Mouse (Mus musculus) stomach, postnatal 0 days (tissue): ENCODE measurements around the gene Plekha6. TPM values are rescaled to one million over a fixed set of nuclear protein-coding genes. Genes with fewer than 3 reads are reported as not detected.

Source experiments
- ATAC-seq: fragments of 200-750 bp; cut with Nextera tagmentation; 2 replicates; pipeline ENCODE4 v1.8.0; 2017; ENCODE audit not compliant: low FRiP score, low TSS enrichment
- DNase-seq: peaks from one replicate; pipeline ENCODE4 v3.0.0-alpha.2; 2016; ENCODE audit warnings: low spot score
- H3K27ac ChIP-seq: fragments of 300-500 bp; sonication (generic); replicated peaks from 2 replicates; pipeline ENCODE4 v1.5.1; 2014; ENCODE audit warnings: mild to moderate bottlenecking, control low read depth
- H3K27me3 ChIP-seq: fragments of 300-500 bp; sonication (generic); 2 replicates; pipeline ENCODE4 v1.6.1; 2014; ENCODE audit warnings: low read length; ENCODE audit not compliant: control insufficient read depth, insufficient read depth
- H3K36me3 ChIP-seq: fragments of 300-500 bp; sonication (generic); 2 replicates; pipeline ENCODE4 v1.6.1; 2014; ENCODE audit warnings: low read length, mixed read lengths; ENCODE audit not compliant: control insufficient read depth, insufficient read depth
- H3K4me1 ChIP-seq: fragments of 300-500 bp; sonication (generic); replicated peaks from 2 replicates; pipeline ENCODE4 v1.6.1; 2014; ENCODE audit warnings: antibody characterized with exemption; ENCODE audit not compliant: control insufficient read depth, insufficient read depth
- H3K4me2 ChIP-seq: fragments of 300-500 bp; sonication (generic); replicated peaks from 2 replicates; pipeline ENCODE4 v1.6.1; 2014; ENCODE audit warnings: low read depth, mild to moderate bottlenecking, control low read depth, moderate library complexity
- H3K4me3 ChIP-seq: fragments of 300-500 bp; sonication (generic); 2 replicates; pipeline ENCODE4 v1.5.1; 2014; ENCODE audit warnings: low read depth, low read length, control low read depth
- H3K9ac ChIP-seq: fragments of 300-500 bp; sonication (generic); 2 replicates; pipeline ENCODE4 v1.6.1; 2014; ENCODE audit warnings: mild to moderate bottlenecking, low read length, control low read depth, mixed read lengths
- H3K9me3 ChIP-seq: fragments of 300-500 bp; sonication (generic); 2 replicates; pipeline ENCODE4 v1.6.1; 2016; ENCODE audit warnings: low read length; ENCODE audit not compliant: control insufficient read depth
- CTCF ChIP-seq: IDR thresholded peaks from 2 replicates; pipeline ENCODE4 v1.5.1; 2016; ENCODE audit warnings: antibody characterized with exemption, low read depth, mild to moderate bottlenecking, moderate library complexity
- EP300 ChIP-seq: optimal IDR thresholded peaks from 2 replicates; pipeline ENCODE3; 2016; ENCODE audit warnings: antibody characterized with exemption
- WGBS: fragments of 180-500 bp; shearing (Covaris S2); extraction: QIAGEN DNeasy Blood & Tissue Kit; methylation state at CpG from one replicate; pipeline ENCODE4 v1.1.7; 2014; 5-methylcytosine and 5-hydroxymethylcytosine counted together
- polyA plus RNA-seq: library from polyadenylated mRNA; unstranded; fragments of >200 nt; fragmentation: Nextera tagmentation; extraction: Ambion mirVana; gene quantifications from 2 replicates; pipeline ENCODE4 v1.2.1, GENCODE M21; 2015

Plekha6 gene
- polyA plus RNA-seq, 1 experiment from 2014 or later: 11.1 TPM

DNA sequence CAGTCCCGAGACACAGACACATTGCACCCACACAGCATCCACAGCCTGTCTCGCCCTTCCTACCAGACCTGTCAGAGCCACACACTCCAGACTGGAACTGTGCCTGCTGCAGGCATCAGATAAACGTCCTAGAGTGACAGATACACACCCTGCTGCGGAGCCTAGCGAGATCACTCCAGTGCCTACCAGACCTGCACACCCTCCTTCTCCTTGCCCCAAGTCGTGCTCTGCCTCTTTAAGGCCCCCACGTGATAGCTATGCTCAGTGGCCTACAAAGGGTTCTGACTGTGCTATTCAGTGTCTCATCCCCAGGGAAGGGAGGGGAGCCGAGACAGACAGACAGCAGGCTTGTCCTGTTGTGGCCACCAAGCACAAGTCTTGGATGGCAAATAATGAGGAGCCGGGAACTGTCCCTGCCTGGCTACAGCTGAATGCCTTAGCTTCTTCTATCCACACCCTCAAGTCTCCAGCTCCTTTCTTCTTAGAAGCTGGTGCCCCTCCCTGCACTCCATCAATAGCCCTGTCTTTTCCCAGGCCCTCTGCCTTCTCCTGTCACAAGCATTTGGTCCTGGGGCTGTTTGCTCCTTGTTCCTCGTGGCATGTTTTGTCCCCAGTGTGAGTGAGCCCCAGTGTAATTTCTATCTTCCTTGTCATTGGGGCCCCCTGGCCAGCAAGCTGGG is 103.9 kb downstream of the Plekha6 start:
- WGBS: 29% methylated on average over 10 of the region's 10 CpGs
- DNase-seq: no peak
- Histone ChIP-seq H3K4me3 (no peak overlapping the region), H3K9me3 (no peaks in the 10 kb centered on the region), H3K36me3 (peaks cover 11% of the 10 kb centered on the region; the same call in 1 of the 2 replicates), H3K9ac (no peak overlapping the region), H3K4me2 (no peak overlapping the region), H3K4me1 (0 out of 2 replicates have a peak, but pooled peaks cover 3% of the 10 kb centered on the region), H3K27me3 (no peaks in the 10 kb centered on the region), H3K27ac (no peak overlapping the region)
- TF ChIP-seq EP300 (no peak), CTCF (no peak)
- ATAC-seq: no peak

DNA sequence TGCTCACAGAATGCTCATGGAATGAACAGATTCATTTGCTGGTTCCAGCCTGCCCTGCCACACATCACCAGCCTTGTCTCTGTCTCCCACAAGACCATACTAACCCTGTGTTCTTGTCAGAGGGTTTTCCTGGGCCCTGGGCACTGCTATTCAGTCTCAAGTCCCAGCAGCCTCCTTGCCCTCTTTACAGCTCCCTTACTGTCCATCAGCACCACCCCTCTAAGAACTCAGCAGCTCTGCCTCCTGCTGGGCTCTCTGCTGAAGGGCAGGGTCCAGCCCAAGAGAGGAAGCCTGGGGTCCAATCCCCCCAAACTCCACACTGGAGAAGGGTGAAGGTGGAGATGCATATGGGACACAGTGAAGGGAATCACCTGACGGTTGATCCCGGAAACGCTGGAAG is 104.5 kb downstream of the Plekha6 start:
- 85% methylated on average over 3 of the region's 3 CpGs for WGBS
- H3K27ac ChIP-seq: no peak overlapping the region
- peak; percentile 64 for TF ChIP-seq CTCF
- TF ChIP-seq EP300: no peak
- H3K4me2 ChIP-seq: no peak overlapping the region
- 0 out of 2 replicates have a peak, but pooled peaks cover 3% of the 10 kb centered on the region for H3K4me1 ChIP-seq
- no peak for DNase-seq
- H3K27me3 ChIP-seq: no peaks in the 10 kb centered on the region
- no peaks in the 10 kb centered on the region for H3K9me3 ChIP-seq
- no peak overlapping the region for H3K4me3 ChIP-seq
- no peak overlapping the region for H3K9ac ChIP-seq
- H3K36me3 ChIP-seq: peaks cover 11% of the 10 kb centered on the region; the same call in 1 of the 2 replicates
- no peak for ATAC-seq

DNA sequence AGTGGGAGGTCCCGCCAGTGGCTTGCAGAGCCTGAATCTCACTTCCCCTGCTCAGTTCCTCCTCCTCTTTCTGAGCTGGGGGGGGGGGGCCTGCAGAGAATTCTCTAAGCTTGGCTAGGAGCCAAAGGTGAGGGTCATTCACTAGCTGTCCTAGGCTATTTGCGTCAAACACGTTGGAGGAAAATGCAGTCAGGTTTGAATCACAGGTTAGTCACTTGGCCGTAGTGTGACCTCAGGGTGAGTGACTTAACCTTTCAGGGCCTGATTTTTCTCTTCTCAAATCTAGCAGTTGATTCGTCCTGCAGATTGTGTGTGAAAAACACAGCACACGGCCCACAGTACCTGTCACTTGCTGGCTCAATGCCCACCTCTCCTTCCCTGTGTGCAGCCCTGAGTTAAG is 106.3 kb downstream of the Plekha6 start:
- H3K9me3 ChIP-seq: no peaks in the 10 kb centered on the region
- H3K4me3 ChIP-seq: no peak overlapping the region
- TF ChIP-seq EP300 (no peak), CTCF (no peak)
- H3K36me3 ChIP-seq: peaks cover 15% of the 10 kb centered on the region; the same call in 1 of the 2 replicates
- H3K4me2 ChIP-seq: no peak overlapping the region
- WGBS: 49% methylated on average over 6 of the region's 6 CpGs
- H3K4me1 ChIP-seq: no peaks in the 10 kb centered on the region
- no peaks in the 10 kb centered on the region for H3K27me3 ChIP-seq
- H3K27ac ChIP-seq: no peak overlapping the region
- H3K9ac ChIP-seq: no peak overlapping the region
- DNase-seq (no peak), ATAC-seq (no peak)

DNA sequence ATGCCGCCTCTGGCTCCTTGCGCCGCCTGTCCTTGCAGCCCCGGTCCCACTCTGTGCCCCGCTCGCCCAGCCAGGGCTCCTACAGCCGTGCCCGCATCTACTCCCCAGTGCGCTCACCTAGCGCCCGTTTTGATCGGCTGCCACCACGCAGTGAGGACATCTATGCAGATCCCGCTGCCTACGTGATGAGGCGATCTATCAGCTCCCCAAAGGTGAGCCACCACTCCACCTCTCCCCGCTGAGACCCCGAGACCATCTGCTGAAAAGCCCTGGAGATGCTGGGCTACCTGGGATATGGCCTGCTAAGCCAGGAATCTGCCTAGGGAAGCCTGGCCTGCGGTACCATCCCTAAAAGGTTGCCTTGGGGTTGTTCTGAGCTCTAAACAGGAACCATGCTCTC is 110.2 kb downstream of the Plekha6 start:
- Histone ChIP-seq H3K9me3 (no peaks in the 10 kb centered on the region), H3K4me3 (no peak overlapping the region), H3K36me3 (peaks cover 9% of the 10 kb centered on the region), H3K27me3 (no peaks in the 10 kb centered on the region), H3K4me2 (no peak overlapping the region), H3K9ac (no peak overlapping the region), H3K27ac (no peak overlapping the region), H3K4me1 (no peaks in the 10 kb centered on the region)
- ATAC-seq (no peak), DNase-seq (no peak)
- TF ChIP-seq CTCF: no peak
- no peak for TF ChIP-seq EP300
- whole genome bisulfite sequencing: 91% methylated on average over 19 of the region's 19 CpGs

DNA sequence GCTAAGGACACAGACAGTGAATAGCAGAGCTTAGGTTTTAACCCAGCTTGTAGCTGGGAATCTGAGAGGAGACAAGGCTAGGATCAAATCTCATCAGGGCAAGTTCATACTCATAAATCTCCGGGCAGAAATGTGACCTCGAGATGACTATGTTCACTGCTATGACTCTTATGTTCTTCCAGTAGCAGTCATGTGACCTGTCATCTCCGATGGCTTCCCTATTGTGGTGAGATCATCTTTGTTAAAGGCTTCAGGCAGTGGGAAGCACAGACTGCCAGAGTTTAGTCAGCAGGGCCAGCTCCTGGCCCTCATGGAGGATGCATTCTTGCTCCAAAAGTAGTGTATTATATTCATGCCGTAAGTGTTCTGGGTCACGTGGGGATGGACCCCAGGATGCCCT is 113.0 kb downstream of the Plekha6 start:
- H3K27me3 ChIP-seq: no peaks in the 10 kb centered on the region
- no peak overlapping the region for H3K4me2 ChIP-seq
- no peaks in the 10 kb centered on the region for H3K4me1 ChIP-seq
- WGBS: 49% methylated on average over 5 of the region's 5 CpGs
- H3K36me3 ChIP-seq: peaks cover 5% of the 10 kb centered on the region
- H3K4me3 ChIP-seq: no peak overlapping the region
- TF ChIP-seq CTCF (no peak), EP300 (no peak)
- no peak overlapping the region for H3K27ac ChIP-seq
- H3K9me3 ChIP-seq: no peaks in the 10 kb centered on the region
- no peak overlapping the region for H3K9ac ChIP-seq
- DNase-seq (no peak), ATAC-seq (no peak)

DNA sequence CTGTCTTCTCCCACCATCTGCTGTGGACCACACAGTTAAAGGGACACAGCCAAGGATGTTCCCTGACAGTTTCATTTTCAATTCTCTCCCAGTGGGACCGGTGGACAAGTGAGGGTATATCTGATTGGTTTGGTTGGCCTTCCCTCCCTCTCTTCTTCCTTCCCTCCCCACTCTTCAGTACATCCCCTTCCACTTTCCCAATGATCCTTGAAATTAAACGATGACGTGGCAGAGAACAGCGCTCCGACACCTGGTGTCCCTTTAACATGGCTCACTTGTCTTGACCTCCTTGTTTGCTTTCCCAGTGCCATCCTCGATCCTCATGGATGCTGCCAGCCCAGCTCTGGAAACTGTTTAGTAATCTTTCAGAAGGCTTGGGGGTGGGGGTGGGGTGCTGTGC is 114.5 kb downstream of the Plekha6 start:
- no peaks in the 10 kb centered on the region for H3K9me3 ChIP-seq
- TF ChIP-seq EP300 (no peak), CTCF (no peak)
- no peak for ATAC-seq
- H3K9ac ChIP-seq: no peak overlapping the region
- no peak overlapping the region for H3K27ac ChIP-seq
- no peak overlapping the region for H3K4me2 ChIP-seq
- peaks cover 5% of the 10 kb centered on the region for H3K36me3 ChIP-seq
- H3K4me1 ChIP-seq: no peaks in the 10 kb centered on the region
- H3K27me3 ChIP-seq: no peaks in the 10 kb centered on the region
- WGBS: 72% methylated on average over 6 of the region's 6 CpGs
- no peak for DNase-seq
- no peak overlapping the region for H3K4me3 ChIP-seq
